Mouse (Mus musculus): ENCODE data around the gene Rflnb.

Gene Rflnb

GRCm38 (mm10) chr11:76027139-76028071 lies at the start of gene Rflnb:
Rflnb (minus strand) TSS chr11:76027782.
- peak; percentile 84 to 86 for DNase-seq (ENCODE audit: low spot score in 2 of 2)

DNA sequence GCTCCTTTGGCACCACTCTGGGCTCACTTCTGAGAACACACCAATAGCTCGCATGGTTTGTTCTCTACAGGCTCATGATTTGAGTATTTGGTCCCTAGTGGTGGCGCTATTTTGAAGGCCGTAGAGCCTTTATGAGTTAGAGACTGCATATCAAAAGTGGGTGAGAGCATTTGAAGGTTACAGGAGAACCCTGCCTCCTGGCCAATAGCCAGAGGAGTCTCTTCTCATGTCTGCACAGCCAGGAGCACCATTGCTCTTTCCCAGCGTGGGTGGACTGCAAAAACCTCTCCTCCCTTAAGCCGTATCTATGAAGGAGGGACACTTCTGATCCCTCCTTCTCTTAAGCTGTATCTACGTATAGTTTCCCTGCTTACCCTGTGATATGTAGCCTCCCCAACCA lies 49.8 kb upstream of the Rflnb start:
- DNase-seq (ENCODE audit: low spot score in 2 of 2): no peak

GRCm38 (mm10) chr11:76074296-76075093 lies 46.9 kb upstream of the Rflnb start:
- DNase-seq (ENCODE audit: low spot score in 2 of 2): no peak

GRCm38 (mm10) chr11:76069816-76070215 lies 42.2 kb upstream of the Rflnb start:
- no peak for DNase-seq (ENCODE audit: low spot score in 2 of 2)

- DNase-seq (ENCODE audit: low spot score in 2 of 2): peak; percentile 33 to 46
Observed at GRCm38 (mm10) chr11:76066563-76067156, 39.1 kb upstream of the Rflnb start.

GRCm38 (mm10) chr11:76065521-76066095 lies 38.0 kb upstream of the Rflnb start:
- DNase-seq (ENCODE audit: low spot score in 2 of 2): no peak

GRCm38 (mm10) chr11:76064411-76064810 lies 36.8 kb upstream of the Rflnb start:
- peak; percentile 44 to 46 for DNase-seq (ENCODE audit: low spot score in 2 of 2)

- no peak for DNase-seq (ENCODE audit: low spot score in 2 of 2)
Observed at GRCm38 (mm10) chr11:76060906-76061305, 33.3 kb upstream of the Rflnb start.

DNA sequence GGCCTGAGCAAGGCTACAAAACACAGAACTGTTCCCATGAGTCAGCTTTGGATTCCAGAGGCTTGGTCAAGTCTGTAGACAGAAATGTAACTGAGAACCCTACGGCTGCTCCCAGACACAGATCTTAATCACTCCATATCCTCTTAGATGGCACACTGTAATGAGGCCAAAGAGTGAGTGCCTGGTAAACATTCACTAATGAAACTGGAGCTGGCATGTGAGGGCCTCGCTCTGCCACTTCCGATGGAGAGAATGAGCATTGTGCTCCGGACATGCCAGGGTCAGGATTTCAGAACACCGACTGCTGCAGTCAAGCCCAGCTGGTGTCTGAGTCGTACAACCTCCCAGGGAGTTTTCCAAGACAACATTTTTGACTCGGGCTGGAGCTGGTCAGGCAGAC lies 32.4 kb upstream of the Rflnb start:
- DNase-seq (ENCODE audit: low spot score in 2 of 2): no peak

DNA sequence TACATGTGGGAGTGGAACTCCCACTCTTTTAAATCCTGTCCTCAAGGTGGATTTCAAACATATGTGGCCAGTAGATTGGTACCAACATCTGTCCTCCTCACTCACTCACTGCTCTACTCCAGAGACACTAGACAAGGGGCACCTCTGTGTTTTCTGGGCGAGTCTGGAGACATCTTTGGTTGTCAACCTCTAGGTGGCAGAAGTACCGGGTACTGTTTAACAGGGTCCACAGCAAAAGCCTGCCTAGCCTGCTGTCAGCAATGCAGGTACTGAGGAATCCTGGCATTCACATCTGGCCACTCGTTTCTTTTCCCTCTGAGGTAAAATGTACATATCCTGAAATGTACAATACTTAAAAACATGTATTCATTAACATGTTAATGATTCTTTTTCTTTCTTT lies 28.9 kb upstream of the Rflnb start:
- no peak for DNase-seq (ENCODE audit: low spot score in 2 of 2)

DNA sequence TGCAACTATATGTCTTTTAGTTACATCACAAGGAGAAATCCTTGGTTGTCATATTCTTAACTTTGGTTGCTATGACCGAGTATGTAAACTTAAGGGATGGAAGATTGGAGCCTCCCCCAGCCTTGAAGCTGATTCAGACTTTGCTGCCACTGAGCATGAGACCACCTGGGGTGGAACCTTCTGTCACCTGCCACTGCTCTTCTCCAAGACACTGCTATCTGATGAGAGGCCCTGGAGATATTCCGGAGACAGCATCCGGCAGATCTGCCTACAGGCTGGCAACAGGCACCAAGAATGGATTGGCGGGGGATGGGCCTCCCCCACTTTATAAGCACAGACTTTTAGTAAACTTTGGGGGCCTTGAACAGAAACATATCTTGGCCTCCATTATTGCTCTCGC lies 24.9 kb upstream of the Rflnb start:
- DNase-seq (ENCODE audit: low spot score in 2 of 2): no peak

DNA sequence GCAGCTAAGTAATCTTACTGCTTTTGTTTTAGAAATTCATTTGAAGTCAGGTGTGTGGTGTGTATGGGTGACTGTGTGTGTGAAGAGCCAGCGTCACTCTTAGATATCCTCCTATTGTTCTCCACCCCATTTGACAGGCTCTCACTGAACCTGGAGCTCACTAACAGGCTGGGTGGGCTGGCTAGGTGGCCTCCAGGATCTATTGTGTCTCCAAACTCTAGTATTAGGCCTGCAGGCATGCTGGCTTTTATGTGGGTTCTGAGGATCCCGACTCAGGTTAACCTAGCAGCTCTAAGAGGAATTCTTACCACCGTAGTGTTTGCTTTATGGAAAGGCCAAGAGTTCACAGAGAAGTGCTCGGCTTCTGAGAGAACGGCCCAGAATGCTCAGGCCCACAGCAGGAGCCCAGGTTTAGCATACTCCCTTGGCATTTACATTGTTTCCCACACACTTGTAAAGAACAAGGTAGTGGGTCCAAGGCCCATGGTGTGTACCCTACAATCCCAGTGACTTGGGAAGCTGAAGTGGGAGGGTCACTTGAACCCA lies 23.5 kb upstream of the Rflnb start:
- no peak for DNase-seq (ENCODE audit: low spot score in 2 of 2)

DNA sequence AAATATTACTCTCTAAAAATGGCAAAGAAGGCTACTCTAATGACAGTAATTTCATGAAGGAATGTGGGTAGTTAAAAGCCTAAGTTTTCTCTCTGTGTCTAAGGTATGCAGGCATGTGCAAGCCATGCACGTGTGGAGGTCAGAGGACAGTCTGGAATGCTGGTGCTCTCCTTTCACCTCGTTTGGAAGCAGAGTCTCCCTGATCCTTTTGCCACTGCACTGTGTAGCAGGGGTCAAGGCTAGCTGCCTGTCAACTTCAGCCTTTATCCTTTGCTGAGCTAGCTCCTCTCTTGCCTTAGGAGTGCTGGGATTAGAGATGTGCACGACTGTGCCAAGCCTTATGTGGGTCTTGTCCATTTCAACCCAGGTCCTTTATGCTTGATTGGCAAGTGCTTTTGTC lies 22.9 kb upstream of the Rflnb start:
- no peak for DNase-seq (ENCODE audit: low spot score in 2 of 2)

DNA sequence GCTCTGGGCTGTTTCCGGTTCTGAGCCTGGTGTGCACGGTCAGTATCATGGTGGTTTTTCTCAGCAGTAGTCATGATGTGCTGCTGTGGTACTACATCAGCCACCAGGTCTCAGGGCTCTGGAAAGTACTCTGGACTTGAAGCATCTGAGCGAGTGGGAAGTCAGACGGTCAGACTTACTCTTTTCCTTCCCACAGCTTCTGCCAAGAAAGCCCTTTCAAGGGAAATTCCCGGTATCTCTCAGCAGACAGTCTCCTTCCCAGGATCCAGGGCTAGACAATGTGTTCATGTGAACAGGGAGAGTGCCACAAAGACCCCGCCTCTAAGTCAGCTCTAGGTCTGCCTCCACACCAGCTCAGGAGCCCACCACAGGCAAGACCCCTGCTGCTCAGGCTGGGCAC lies 17.8 kb upstream of the Rflnb start:
- DNase-seq (ENCODE audit: low spot score in 2 of 2): no peak

DNA sequence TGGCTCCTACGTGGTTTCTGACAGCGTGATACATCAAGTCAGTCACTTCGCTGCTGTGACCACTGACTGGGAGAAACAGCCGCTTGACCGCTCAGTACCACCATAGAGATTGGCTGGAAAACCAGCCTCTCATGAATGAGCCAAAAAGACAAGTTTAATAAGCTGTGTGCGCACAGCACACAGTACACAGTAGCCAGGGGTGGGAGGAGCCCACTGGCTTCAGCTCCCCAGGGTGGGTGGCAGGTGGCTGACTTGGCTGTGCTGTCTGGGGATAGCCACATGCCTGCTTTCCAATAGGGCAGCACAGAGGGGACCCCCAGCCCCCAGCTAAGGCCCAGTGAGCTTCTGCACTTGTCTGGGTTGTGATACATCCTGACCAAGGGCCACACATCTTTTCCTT lies 16.9 kb upstream of the Rflnb start:
- DNase-seq (ENCODE audit: low spot score in 2 of 2): no peak

GRCm38 (mm10) chr11:76042882-76043281 lies 15.3 kb upstream of the Rflnb start:
- no peak for DNase-seq (ENCODE audit: low spot score in 2 of 2)

DNA sequence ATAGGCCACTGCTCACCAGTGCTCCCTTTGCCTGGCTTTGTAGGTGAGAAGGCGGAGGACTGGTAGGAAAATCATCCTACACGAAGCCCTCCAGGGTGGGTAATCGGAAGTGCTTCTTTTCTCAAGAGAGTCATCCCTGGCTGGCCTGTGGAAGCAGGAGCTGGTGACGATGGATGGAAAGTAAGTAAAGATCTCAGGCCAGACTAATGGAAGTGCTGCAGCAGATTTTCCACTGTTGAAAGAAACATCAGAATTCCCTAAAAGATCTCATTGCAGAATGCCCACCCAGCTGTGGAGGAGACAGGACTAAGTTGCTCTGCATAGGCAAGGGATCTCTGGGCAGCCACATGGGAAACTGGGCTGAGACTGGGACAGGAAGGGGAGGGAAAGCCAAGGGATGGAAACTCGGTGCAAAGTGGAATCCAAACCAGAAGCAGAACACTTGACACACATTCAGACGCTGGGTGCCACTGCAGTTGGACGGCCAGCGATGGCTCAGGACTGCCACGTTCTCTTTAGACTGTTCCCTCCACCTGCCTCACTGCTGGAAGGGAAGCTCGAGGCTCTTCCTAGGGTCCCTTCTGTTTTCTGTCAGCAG lies 14.6 kb upstream of the Rflnb start:
- DNase-seq (ENCODE audit: low spot score in 2 of 2): no peak

- DNase-seq (ENCODE audit: low spot score in 2 of 2): no peak
Observed at GRCm38 (mm10) chr11:76040761-76041376, 13.3 kb upstream of the Rflnb start.

GRCm38 (mm10) chr11:76040106-76040505 lies 12.5 kb upstream of the Rflnb start:
- no peak for DNase-seq (ENCODE audit: low spot score in 2 of 2)

- no peak for DNase-seq (ENCODE audit: low spot score in 2 of 2)
Observed at GRCm38 (mm10) chr11:76039271-76040053, 11.9 kb upstream of the Rflnb start.
